In genomic region chr4:123662914-123663687, GRCm38 (mm10) we compare ENCODE assay signal across 9 mouse cellular contexts. TPM values are rescaled to one million over a fixed set of nuclear protein-coding genes. Genes with fewer than 3 reads are reported as not detected.
DNase-seq lines count a peak whose midpoint lies in the region; ATAC-seq and TF ChIP-seq lines count a peak whose summit lies in the region.
"Had no signal": no experiment of that assay in that cellular context is flagged by ENCODE, and none has a peak within 500 bp of the region (broad histone marks: within the 10 kb centered on the region; RNA-seq: fewer than 3 reads in every experiment).

No protein-coding gene starts in this region.

- peak overlapping the region; percentile 79; the same call in 1 of the 2 replicates for H3K4me3 ChIP-seq in G1E (ENCODE audit: low read depth, low read length)
- H3K4me3 ChIP-seq in forebrain, embryonic 16.5 days (replicated peaks; ENCODE audit: low read length): peak overlapping the region; percentile 84
- H3K4me3 ChIP-seq in midbrain, embryonic 16.5 days (ENCODE audit: low read depth, low read length): peak overlapping the region; percentile 75

- no peaks in the 10 kb centered on the region for H3K9me3 ChIP-seq in G1E (replicated peaks)
- no peaks in the 10 kb centered on the region for H3K9me3 ChIP-seq in forebrain, embryonic 16.5 days (ENCODE audit: control insufficient read depth, low read length)
- H3K9me3 ChIP-seq in midbrain, embryonic 16.5 days (replicated peaks; ENCODE audit: control insufficient read depth, low read length, poor library complexity, severe bottlenecking): no peaks in the 10 kb centered on the region

- peak overlapping the region; percentile 97 for H3K27ac ChIP-seq in forebrain, embryonic 16.5 days (ENCODE audit: low read length)
- peak overlapping the region; percentile 96 for H3K27ac ChIP-seq in midbrain, embryonic 16.5 days (ENCODE audit: low read length)

- no peaks in the 10 kb centered on the region for H3K36me3 ChIP-seq in G1E (replicated peaks)
- no peaks in the 10 kb centered on the region for H3K36me3 ChIP-seq in forebrain, embryonic 16.5 days (ENCODE audit: control insufficient read depth, insufficient read depth)
- no peaks in the 10 kb centered on the region for H3K36me3 ChIP-seq in midbrain, embryonic 16.5 days (ENCODE audit: control insufficient read depth, insufficient read depth, low read length)

- no peak for TF ChIP-seq CTCF in G1E (IDR thresholded peaks at IDR 0.05; ENCODE audit: low read depth, low read length)

- peak overlapping the region; percentile 70 for H3K4me2 ChIP-seq in forebrain, embryonic 16.5 days (ENCODE audit: low read length)
- peak overlapping the region; percentile 83 for H3K4me2 ChIP-seq in midbrain, embryonic 16.5 days (ENCODE audit: low read length)

- WGBS in forebrain, embryonic 16.5 days: 2% methylated on average over 15 of the region's 15 CpGs
- 5% methylated on average over 15 of the region's 15 CpGs for WGBS in midbrain, embryonic 16.5 days

- ATAC-seq in G1E (ENCODE audit: extremely low read depth, insufficient number of reproducible peaks, low FRiP score, poor library complexity, severe bottlenecking): no peak
- ATAC-seq in forebrain, embryonic 16.5 days: no peak
- ATAC-seq in midbrain, embryonic 16.5 days: no peak

- peaks cover 49% of the 10 kb centered on the region for H3K4me1 ChIP-seq in G1E (ENCODE audit: insufficient read depth, low read depth, low read length)
- H3K4me1 ChIP-seq in forebrain, embryonic 16.5 days (replicated peaks; ENCODE audit: control insufficient read depth, insufficient read depth, low read length): peaks cover 57% of the 10 kb centered on the region
- H3K4me1 ChIP-seq in midbrain, embryonic 16.5 days (ENCODE audit: control insufficient read depth, insufficient read depth, low read length): peaks cover 63% of the 10 kb centered on the region

- peak overlapping the region; percentile 95 for H3K9ac ChIP-seq in forebrain, embryonic 16.5 days (replicated peaks; ENCODE audit: low read depth, low read length)
- H3K9ac ChIP-seq in midbrain, embryonic 16.5 days (ENCODE audit: low read depth, low read length): peak overlapping the region; percentile 94

- peaks cover 18% of the 10 kb centered on the region; the same call in 1 of the 2 replicates for H3K27me3 ChIP-seq in G1E (ENCODE audit: insufficient read depth, low read length)
- no peaks in the 10 kb centered on the region for H3K27me3 ChIP-seq in forebrain, embryonic 16.5 days (replicated peaks; ENCODE audit: control insufficient read depth, insufficient read depth, low read length)
- H3K27me3 ChIP-seq in midbrain, embryonic 16.5 days (ENCODE audit: control insufficient read depth, insufficient read depth, low read depth, low read length): no peaks in the 10 kb centered on the region
- H3K27me3 ChIP-seq: Patski had no signal

- DNase-seq in cerebellum, adult 9-10 months: peak; percentile 27
- no peak for DNase-seq in cerebellum, postnatal 4 days (ENCODE audit: low spot score in 2 of 2)
- DNase-seq in G1E (ENCODE audit: low spot score): peak; percentile 35
- peak; percentile 53 for DNase-seq in kidney, postnatal 10 days
- DNase-seq in cerebellum, adult 8-10 months: no peak
- no peak for DNase-seq in cerebellum, adult 11 months

RNA-seq across cellular contexts. Expression of gene Macf1, which starts 21.1 kb away (rescaled TPM):
- total RNA-seq in G1E (2014; fragmentation: Nextera tagmentation) (169 and 174 TPM in 2 replicates), G1E (2017) (116 and 129 TPM in 2 replicates)
- 33.7 and 39.3 TPM in 2 replicates for polyA plus RNA-seq in G1E (2012)
- 75.0 and 82.9 TPM in 2 replicates for polyA plus RNA-seq in forebrain, embryonic 16.5 days (2015; fragmentation: Nextera tagmentation; extraction: Ambion mirVana)
- polyA plus RNA-seq in midbrain, embryonic 16.5 days (2015; fragmentation: Nextera tagmentation; extraction: Ambion mirVana): 75.7 and 78.7 TPM in 2 replicates

RNA-seq across cellular contexts. Expression of gene Ndufs5, which starts 54.9 kb away (rescaled TPM):
- total RNA-seq in G1E (2014; fragmentation: Nextera tagmentation) (5.8 and 6.6 TPM in 2 replicates), G1E (2017) (80.6 and 87.6 TPM in 2 replicates)
- 52.2 and 74.9 TPM in 2 replicates for polyA plus RNA-seq in G1E (2012)
- 348 and 362 TPM in 2 replicates for polyA plus RNA-seq in forebrain, embryonic 16.5 days (2015; fragmentation: Nextera tagmentation; extraction: Ambion mirVana)
- 403 and 425 TPM in 2 replicates for polyA plus RNA-seq in midbrain, embryonic 16.5 days (2015; fragmentation: Nextera tagmentation; extraction: Ambion mirVana)

Comparison
In these comparisons a context has a peak if more than half of its experiments do, and no peak if none do; other contexts are left out.
1. DNase-seq: peak in cerebellum, adult 9-10 months (single experiment), G1E (single experiment) and kidney, postnatal 10 days (single experiment); none in cerebellum, postnatal 4 days (0 of 2), cerebellum, adult 8-10 months (single experiment) and cerebellum, adult 11 months (single experiment).
2. Peak in every context shown above with its lines, with median percentiles within 50 percentile points of each other: H3K4me3 ChIP-seq.